Mouse (Mus musculus) hindbrain, embryonic 13.5 days (tissue): ENCODE measurements around the gene Bmpr1a. TPM values are rescaled to one million over a fixed set of nuclear protein-coding genes. Genes with fewer than 3 reads are reported as not detected.
"Not testable (repeated sequence)": the region's sequence is repeated elsewhere in the genome, so short reads cannot be mapped to it uniquely, and the experiment has no call there.

Source experiments
- ATAC-seq: fragments of 200-750 bp; cut with Nextera tagmentation; 2 replicates; pipeline ENCODE4 v1.8.0; 2017; ENCODE audit warnings: moderate TSS enrichment; ENCODE audit not compliant: low FRiP score
- H3K27ac ChIP-seq: fragments of 300-500 bp; sonication (generic); 2 replicates; pipeline ENCODE4 v1.5.1; 2015; ENCODE audit warnings: inconsistent platforms, mild to moderate bottlenecking, moderate library complexity
- H3K27me3 ChIP-seq: fragments of 300-500 bp; sonication (generic); 2 replicates; pipeline ENCODE4 v1.6.1; 2015; ENCODE audit warnings: mild to moderate bottlenecking, inconsistent platforms
- H3K36me3 ChIP-seq: fragments of 300-500 bp; sonication (generic); 2 replicates; pipeline ENCODE4 v1.6.1; 2015; ENCODE audit warnings: mild to moderate bottlenecking, inconsistent platforms
- H3K4me1 ChIP-seq: fragments of 300-500 bp; sonication (generic); replicated peaks from 2 replicates; pipeline ENCODE4 v1.6.1; 2015; ENCODE audit warnings: inconsistent platforms
- H3K4me2 ChIP-seq: fragments of 300-500 bp; sonication (generic); 2 replicates; pipeline ENCODE4 v1.6.1; 2015; ENCODE audit warnings: inconsistent platforms, mild to moderate bottlenecking, moderate library complexity
- H3K4me3 ChIP-seq: fragments of 300-500 bp; sonication (generic); 2 replicates; pipeline ENCODE4 v1.5.1; 2015; ENCODE audit warnings: mild to moderate bottlenecking, inconsistent platforms
- H3K9ac ChIP-seq: fragments of 300-500 bp; sonication (generic); 2 replicates; pipeline ENCODE4 v1.6.1; 2015; ENCODE audit warnings: mild to moderate bottlenecking, inconsistent platforms
- H3K9me3 ChIP-seq: fragments of 300-500 bp; sonication (generic); 2 replicates; pipeline ENCODE4 v1.6.1; 2016; ENCODE audit warnings: inconsistent platforms
- WGBS: fragments of 180-500 bp; shearing (Covaris S2); methylation state at CpG from one replicate; pipeline ENCODE4 v1.1.7; 2015; 5-methylcytosine and 5-hydroxymethylcytosine counted together
- polyA plus RNA-seq: library from polyadenylated mRNA; unstranded; fragments of >200 nt; fragmentation: Nextera tagmentation; extraction: Ambion mirVana; gene quantifications from 2 replicates; pipeline ENCODE4 v1.2.1, GENCODE M21; 2015

Bmpr1a gene
- polyA plus RNA-seq, 1 experiment from 2014 or later, result 20.5 TPM

- WGBS, result 93% methylated on average over 3 of the region's 3 CpGs
Measured at GRCm38 (mm10) chr14:34445348-34445747, 57.8 kb downstream of the Bmpr1a start.

GRCm38 (mm10) chr14:34444924-34445323 is 58.2 kb downstream of the Bmpr1a start:
- no peak overlapping the region for H3K27ac ChIP-seq
- H3K4me2 ChIP-seq, result no peak overlapping the region
- peaks cover 11% of the 10 kb centered on the region; the same call in 1 of the 2 replicates for H3K4me1 ChIP-seq
- no peaks in the 10 kb centered on the region for H3K27me3 ChIP-seq
- H3K9ac ChIP-seq, result no peak overlapping the region
- no peak overlapping the region for H3K4me3 ChIP-seq
- no peaks in the 10 kb centered on the region for H3K9me3 ChIP-seq
- ATAC-seq, result no peak
- peaks cover 20% of the 10 kb centered on the region for H3K36me3 ChIP-seq

More at GRCm38 (mm10) chr14:34445348-34445747, 57.8 kb downstream of the Bmpr1a start:
- Histone ChIP-seq H3K27ac (no peak overlapping the region), H3K4me3 (no peak overlapping the region), H3K9ac (no peak overlapping the region), H3K27me3 (no peaks in the 10 kb centered on the region), H3K36me3 (peaks cover 18% of the 10 kb centered on the region), H3K4me1 (peaks cover 11% of the 10 kb centered on the region; the same call in 1 of the 2 replicates), H3K4me2 (no peak overlapping the region), H3K9me3 (no peaks in the 10 kb centered on the region)
- no peak for ATAC-seq

GRCm38 (mm10) chr14:34444368-34444767 is 58.8 kb downstream of the Bmpr1a start:
- no peak overlapping the region for H3K27ac ChIP-seq
- no peak overlapping the region for H3K9ac ChIP-seq
- no peak overlapping the region for H3K4me3 ChIP-seq
- WGBS, result 87% methylated on average over 5 of the region's 5 CpGs
- no peak for ATAC-seq
- no peaks in the 10 kb centered on the region for H3K27me3 ChIP-seq
- H3K4me1 ChIP-seq, result peaks cover 11% of the 10 kb centered on the region; the same call in 1 of the 2 replicates
- H3K36me3 ChIP-seq, result peaks cover 23% of the 10 kb centered on the region
- H3K9me3 ChIP-seq, result no peaks in the 10 kb centered on the region
- no peak overlapping the region for H3K4me2 ChIP-seq

GRCm38 (mm10) chr14:34442531-34442930 is 60.6 kb downstream of the Bmpr1a start:
- H3K9me3 ChIP-seq, result no peaks in the 10 kb centered on the region
- H3K4me2 ChIP-seq, result no peak overlapping the region
- no peak overlapping the region for H3K9ac ChIP-seq
- H3K36me3 ChIP-seq, result peaks cover 21% of the 10 kb centered on the region
- H3K4me1 ChIP-seq, result peaks cover 11% of the 10 kb centered on the region; the same call in 1 of the 2 replicates
- WGBS, result 39% methylated on average over 4 of the region's 4 CpGs
- no peaks in the 10 kb centered on the region for H3K27me3 ChIP-seq
- peak overlapping the region; percentile 24; the same call in 1 of the 2 replicates for H3K27ac ChIP-seq
- peak; percentile 63 for ATAC-seq
- no peak overlapping the region for H3K4me3 ChIP-seq

GRCm38 (mm10) chr14:34440526-34441066 is 62.5 kb downstream of the Bmpr1a start:
- H3K27ac ChIP-seq, result no peak overlapping the region
- ATAC-seq, result no peak
- 89% methylated on average over 3 of the region's 3 CpGs for whole genome bisulfite sequencing

GRCm38 (mm10) chr14:34429069-34429468 is 74.1 kb downstream of the Bmpr1a start:
- no peak overlapping the region for H3K27ac ChIP-seq
- H3K9me3 ChIP-seq, result no peaks in the 10 kb centered on the region
- H3K36me3 ChIP-seq, result peaks cover 28% of the 10 kb centered on the region
- no peak overlapping the region for H3K4me2 ChIP-seq
- H3K4me1 ChIP-seq, result no peaks in the 10 kb centered on the region
- no peaks in the 10 kb centered on the region for H3K27me3 ChIP-seq
- no peak overlapping the region for H3K4me3 ChIP-seq
- ATAC-seq, result no peak
- no peak overlapping the region for H3K9ac ChIP-seq
- 98% methylated on average over 1 of the region's 1 CpGs for WGBS

More at GRCm38 (mm10) chr14:34440526-34441066, 62.5 kb downstream of the Bmpr1a start:
- Histone ChIP-seq H3K27me3 (no peaks in the 10 kb centered on the region), H3K4me2 (no peak overlapping the region), H3K9me3 (no peaks in the 10 kb centered on the region), H3K36me3 (peaks cover 13% of the 10 kb centered on the region), H3K4me1 (peaks cover 11% of the 10 kb centered on the region; the same call in 1 of the 2 replicates), H3K9ac (no peak overlapping the region), H3K4me3 (no peak overlapping the region)

GRCm38 (mm10) chr14:34428274-34428673 is 74.9 kb downstream of the Bmpr1a start:
- no peaks in the 10 kb centered on the region for H3K9me3 ChIP-seq
- peaks cover 35% of the 10 kb centered on the region for H3K36me3 ChIP-seq
- no peak for ATAC-seq
- H3K27ac ChIP-seq, result no peak overlapping the region
- 96% methylated on average over 3 of the region's 3 CpGs for WGBS
- no peak overlapping the region for H3K4me2 ChIP-seq
- no peak overlapping the region for H3K9ac ChIP-seq
- no peak overlapping the region for H3K4me3 ChIP-seq
- no peaks in the 10 kb centered on the region for H3K4me1 ChIP-seq
- H3K27me3 ChIP-seq, result no peaks in the 10 kb centered on the region

- Histone ChIP-seq H3K4me1 (no peaks in the 10 kb centered on the region), H3K9me3 (no peaks in the 10 kb centered on the region), H3K4me2 (no peak overlapping the region), H3K4me3 (no peak overlapping the region), H3K27ac (no peak overlapping the region), H3K36me3 (peaks cover 58% of the 10 kb centered on the region), H3K27me3 (no peaks in the 10 kb centered on the region), H3K9ac (no peak overlapping the region)
- 92% methylated on average over 1 of the region's 1 CpGs for WGBS
- ATAC-seq, result no peak
Measured at GRCm38 (mm10) chr14:34421078-34421477, 82.1 kb downstream of the Bmpr1a start.

- peaks cover 60% of the 10 kb centered on the region for H3K36me3 ChIP-seq
- ATAC-seq, result no peak
Measured at GRCm38 (mm10) chr14:34417501-34417900, 85.6 kb downstream of the Bmpr1a start.

GRCm38 (mm10) chr14:34416946-34417345 is 86.2 kb downstream of the Bmpr1a start:
- not testable (repeated sequence) for H3K9me3 ChIP-seq, H3K4me2 ChIP-seq, H3K27me3 ChIP-seq, H3K4me1 ChIP-seq, H3K9ac ChIP-seq, H3K27ac ChIP-seq, H3K4me3 ChIP-seq, ATAC-seq
- 97% methylated on average over 4 of the region's 4 CpGs for WGBS
- H3K36me3 ChIP-seq, result peaks cover 59% of the 10 kb centered on the region

More at GRCm38 (mm10) chr14:34417501-34417900, 85.6 kb downstream of the Bmpr1a start:
- H3K4me1 ChIP-seq, result no peaks in the 10 kb centered on the region
- no peaks in the 10 kb centered on the region for H3K27me3 ChIP-seq
- 92% methylated on average over 5 of the region's 5 CpGs for WGBS
- H3K27ac ChIP-seq, result no peak overlapping the region
- no peaks in the 10 kb centered on the region for H3K9me3 ChIP-seq
- H3K9ac ChIP-seq, result no peak overlapping the region
- H3K4me3 ChIP-seq, result no peak overlapping the region
- H3K4me2 ChIP-seq, result no peak overlapping the region

GRCm38 (mm10) chr14:34412164-34412896 is 90.8 kb downstream of the Bmpr1a start:
- ATAC-seq, result no peak
- Histone ChIP-seq H3K27me3 (no peaks in the 10 kb centered on the region), H3K36me3 (peaks cover 53% of the 10 kb centered on the region)

GRCm38 (mm10) chr14:34410716-34411115 is 92.4 kb downstream of the Bmpr1a start:
- H3K4me1 ChIP-seq, result no peaks in the 10 kb centered on the region
- peaks cover 56% of the 10 kb centered on the region for H3K36me3 ChIP-seq
- WGBS, result 96% methylated on average over 6 of the region's 6 CpGs
- no peak for ATAC-seq
- no peak overlapping the region for H3K4me3 ChIP-seq
- no peak overlapping the region for H3K4me2 ChIP-seq
- no peak overlapping the region for H3K27ac ChIP-seq
- H3K9ac ChIP-seq, result no peak overlapping the region
- H3K9me3 ChIP-seq, result no peaks in the 10 kb centered on the region
- H3K27me3 ChIP-seq, result no peaks in the 10 kb centered on the region

More at GRCm38 (mm10) chr14:34412164-34412896, 90.8 kb downstream of the Bmpr1a start:
- H3K4me3 ChIP-seq, result no peak overlapping the region
- H3K4me2 ChIP-seq, result no peak overlapping the region
- no peaks in the 10 kb centered on the region for H3K9me3 ChIP-seq
- no peaks in the 10 kb centered on the region for H3K4me1 ChIP-seq
- H3K9ac ChIP-seq, result no peak overlapping the region
- no peak overlapping the region for H3K27ac ChIP-seq
- 94% methylated on average over 7 of the region's 7 CpGs for WGBS

GRCm38 (mm10) chr14:34403424-34403823 is 99.7 kb downstream of the Bmpr1a start:
- Histone ChIP-seq H3K4me2 (no peak overlapping the region), H3K27ac (no peak overlapping the region), H3K4me1 (no peaks in the 10 kb centered on the region), H3K27me3 (no peaks in the 10 kb centered on the region), H3K36me3 (peaks cover 62% of the 10 kb centered on the region), H3K4me3 (no peak overlapping the region), H3K9ac (no peak overlapping the region), H3K9me3 (no peaks in the 10 kb centered on the region)
- no peak for ATAC-seq
- WGBS, result 95% methylated on average over 7 of the region's 7 CpGs
